Mouse (Mus musculus): ENCODE measurements around the gene Ier3. TPM values are rescaled to one million over a fixed set of nuclear protein-coding genes. Genes with fewer than 3 reads are reported as not detected.

Gene Ier3
- polyA plus RNA-seq (2021), result 149 TPM

- ATAC-seq (peak; percentile 58), DNase-seq (ENCODE audit: low read depth, low spot score) (peak; percentile 79)
- CTCF ChIA-PET, result interaction anchor here (0.8 to 2.4 kb wide), 8 partner anchors 8 to 85 kb away, joined by 3 to 13 read pairs (median 3); no protein-coding TSS in a partner anchor
- in situ Hi-C loops (cut with MboI; ENCODE audit: low pct_unique_long_range_greater_than_20kb), result loop anchor here (10.0 kb wide), 1 partner anchor 237 kb away; no protein-coding TSS in a partner anchor
- POLR2A ChIA-PET, result interaction anchor here (0.6 to 6.8 kb wide), 15 partner anchors 9 to 124 kb away, joined by 3 to 48 read pairs (median 5); partner anchors contain the start of gene Ddr1
- TF ChIP-seq CTCF (IDR thresholded peaks at IDR 0.05), result no peak
- H3K27me3 ChIP-seq, result no peaks in the 10 kb centered on the region
These were observed at the start of gene Ier3 for GRCm38 (mm10) chr17:35821439-35822430. TSS of gene Ier3 (plus strand) at chr17:35821684.

- ATAC-seq (peak; percentile 71), DNase-seq (ENCODE audit: low read depth, low spot score) (peak; percentile 95)
- ChIA-PET CTCF (interaction anchor here (1.3 to 2.9 kb wide), 4 partner anchors 30 to 45 kb away, joined by 3 to 13 read pairs (median 4); partner anchors contain the start of gene Ier3), POLR2A (interaction anchor here (1.2 to 2.2 kb wide), 3 partner anchors 9 to 45 kb away, joined by 3 to 11 read pairs (median 3); partner anchors contain the start of genes Flot1 and Ier3)
- TF ChIP-seq CTCF (IDR thresholded peaks at IDR 0.05), result no peak
- in situ Hi-C loops (cut with MboI; ENCODE audit: low pct_unique_long_range_greater_than_20kb), result loop anchor here (5.0 kb wide), 1 partner anchor 35 kb away; no protein-coding TSS in a partner anchor
- no peaks in the 10 kb centered on the region for H3K27me3 ChIP-seq
These were observed 44.5 kb upstream of the Ier3 start for GRCm38 (mm10) chr17:35776811-35777609.

GRCm38 (mm10) chr17:35778965-35779364 lies 42.5 kb upstream of the Ier3 start:
- TF ChIP-seq CTCF (IDR thresholded peaks at IDR 0.05), result no peak
- no peak for DNase-seq (ENCODE audit: low read depth, low spot score)

DNA sequence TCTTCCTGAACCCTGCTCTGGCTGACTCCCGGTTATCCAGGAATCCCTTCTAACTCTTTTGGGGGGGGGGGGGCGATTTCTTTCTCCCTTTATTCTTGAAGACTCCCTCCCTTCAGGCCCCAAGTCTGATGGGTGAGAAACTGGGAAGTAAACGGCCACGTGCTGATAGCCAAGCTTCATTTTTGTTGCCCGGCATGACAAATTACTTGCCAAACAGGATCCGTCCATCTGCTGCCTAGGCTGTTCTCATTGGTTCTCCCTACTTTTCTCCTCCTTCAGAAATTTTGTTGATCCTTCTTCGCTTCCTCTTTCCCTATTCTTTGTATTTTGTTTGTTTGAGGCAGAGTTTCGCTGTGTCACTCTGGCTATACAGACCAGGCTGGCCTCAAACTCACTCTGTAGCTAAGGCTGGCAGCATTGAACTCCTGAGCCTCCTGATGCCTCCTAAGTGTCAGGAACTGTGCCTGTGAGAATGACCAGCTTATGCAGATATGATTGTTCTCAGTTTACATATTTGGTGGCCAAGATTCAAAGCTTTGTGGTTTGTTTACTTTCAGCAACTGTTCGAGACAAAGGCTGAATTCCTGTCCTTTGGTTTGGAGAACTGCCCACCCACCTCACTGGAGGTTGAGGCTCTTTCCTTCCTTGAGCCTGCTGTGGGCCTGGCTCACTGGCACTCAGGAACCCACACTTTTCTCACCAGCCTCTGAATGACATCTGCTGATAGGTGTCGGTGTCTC lies 41.8 kb upstream of the Ier3 start:
- CTCF ChIA-PET, result interaction anchor here (1.1 to 1.2 kb wide), 2 partner anchors 19 to 27 kb away, joined by 3 to 4 read pairs; no protein-coding TSS in a partner anchor
- POLR2A ChIA-PET, result no interaction called here
- H3K27me3 ChIP-seq, result no peaks in the 10 kb centered on the region
- in situ Hi-C loops (cut with MboI; ENCODE audit: low pct_unique_long_range_greater_than_20kb), result loop anchor here (5.0 kb wide), 1 partner anchor 33 kb away; no protein-coding TSS in a partner anchor
- no peak for TF ChIP-seq CTCF (IDR thresholded peaks at IDR 0.05)
- ATAC-seq (no peak), DNase-seq (ENCODE audit: low read depth, low spot score) (no peak)

More at GRCm38 (mm10) chr17:35778965-35779364, 42.5 kb upstream of the Ier3 start:
- in situ Hi-C loops (cut with MboI; ENCODE audit: low pct_unique_long_range_greater_than_20kb), result loop anchor here (5.0 kb wide), 1 partner anchor 33 kb away; no protein-coding TSS in a partner anchor
- no peak for ATAC-seq
- H3K27me3 ChIP-seq, result no peaks in the 10 kb centered on the region
- ChIA-PET POLR2A (no interaction called here), CTCF (interaction anchor here (1.1 kb wide), 1 partner anchor 19 kb away, joined by 4 read pairs; no protein-coding TSS in a partner anchor)

- no peak for ATAC-seq
- ChIA-PET CTCF (interaction anchor here (1.2 kb wide), 1 partner anchor 26 kb away, joined by 3 read pairs; no protein-coding TSS in a partner anchor), POLR2A (no interaction called here)
- DNase-seq (ENCODE audit: low read depth, low spot score), result no peak
- H3K27me3 ChIP-seq, result no peaks in the 10 kb centered on the region
- no peak for TF ChIP-seq CTCF (IDR thresholded peaks at IDR 0.05)
- in situ Hi-C loops (cut with MboI; ENCODE audit: low pct_unique_long_range_greater_than_20kb), result no loop called here
These were observed 41.1 kb upstream of the Ier3 start for GRCm38 (mm10) chr17:35780362-35780761.

- H3K27me3 ChIP-seq, result no peaks in the 10 kb centered on the region
- peak; percentile 56 for TF ChIP-seq CTCF (IDR thresholded peaks at IDR 0.05)
- in situ Hi-C loops (cut with MboI; ENCODE audit: low pct_unique_long_range_greater_than_20kb), result no loop called here
- CTCF ChIA-PET, result interaction anchor here (1.0 to 2.3 kb wide), 3 partner anchors 19 to 26 kb away, joined by 3 to 8 read pairs (median 4); no protein-coding TSS in a partner anchor
- no peak for ATAC-seq
- POLR2A ChIA-PET, result interaction anchor here (0.7 kb wide), 1 partner anchor 27 kb away, joined by 3 read pairs; no protein-coding TSS in a partner anchor
- DNase-seq (ENCODE audit: low read depth, low spot score), result no peak
These were observed 39.1 kb upstream of the Ier3 start for GRCm38 (mm10) chr17:35782398-35782797.

DNA sequence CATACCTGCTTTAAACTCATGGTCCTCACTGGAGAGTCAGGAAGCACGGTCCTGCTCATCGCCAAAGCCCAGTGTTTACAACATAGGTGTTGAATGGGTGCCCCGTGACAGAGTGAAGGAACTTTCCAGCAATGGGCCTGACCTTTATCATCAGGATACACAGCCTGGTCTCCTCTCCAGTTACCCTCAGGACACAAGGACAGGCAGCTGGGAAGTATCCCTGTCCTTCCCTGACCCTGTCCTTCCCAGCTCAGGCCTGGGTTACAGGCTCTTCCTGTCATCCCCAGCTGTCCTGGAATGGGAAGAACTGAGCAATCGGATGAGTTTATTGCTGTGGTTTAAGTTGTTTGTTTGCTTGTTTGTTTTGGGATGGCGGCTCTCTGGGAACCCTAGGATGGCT lies 38.6 kb upstream of the Ier3 start:
- in situ Hi-C loops (cut with MboI; ENCODE audit: low pct_unique_long_range_greater_than_20kb), result no loop called here
- POLR2A ChIA-PET, result interaction anchor here (1.2 kb wide), 1 partner anchor 29 kb away, joined by 3 read pairs; no protein-coding TSS in a partner anchor

DNA sequence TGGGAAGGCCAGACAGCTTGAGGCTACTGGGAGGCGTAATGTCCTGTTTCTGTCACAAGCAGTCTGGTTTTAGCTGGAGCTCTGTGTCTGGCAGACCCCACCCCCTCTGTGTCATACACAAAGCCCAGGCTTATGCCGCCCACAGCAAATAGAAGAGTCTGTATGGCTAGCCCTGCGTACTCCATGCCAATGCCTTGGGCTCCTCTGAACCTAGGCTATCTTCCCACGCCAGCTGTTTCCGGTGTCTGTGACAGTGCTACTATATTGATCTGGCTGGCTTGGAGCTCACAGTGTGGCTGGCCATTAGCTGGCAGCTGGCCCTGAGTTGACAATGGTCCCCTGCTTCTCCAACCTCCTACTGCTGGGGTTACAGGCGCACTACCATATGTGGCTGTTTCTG lies 37.5 kb upstream of the Ier3 start:
- no peak for TF ChIP-seq CTCF (IDR thresholded peaks at IDR 0.05)
- no peak for ATAC-seq
- in situ Hi-C loops (cut with MboI; ENCODE audit: low pct_unique_long_range_greater_than_20kb), result no loop called here
- ChIA-PET POLR2A (interaction anchor here (1.2 kb wide), 1 partner anchor 28 kb away, joined by 3 read pairs; no protein-coding TSS in a partner anchor), CTCF (interaction anchor here (1.2 to 2.3 kb wide), 2 partner anchors 22 to 45 kb away, joined by 4 to 8 read pairs; no protein-coding TSS in a partner anchor)
- DNase-seq (ENCODE audit: low read depth, low spot score), result no peak
- H3K27me3 ChIP-seq, result no peaks in the 10 kb centered on the region

More for the DNA sequence above, 38.6 kb upstream of the Ier3 start:
- DNase-seq (ENCODE audit: low read depth, low spot score), result no peak
- CTCF ChIA-PET, result interaction anchor here (1.6 to 2.3 kb wide), 2 partner anchors 23 to 25 kb away, joined by 4 to 8 read pairs; no protein-coding TSS in a partner anchor
- no peak for ATAC-seq
- no peaks in the 10 kb centered on the region for H3K27me3 ChIP-seq
- no peak for TF ChIP-seq CTCF (IDR thresholded peaks at IDR 0.05)

GRCm38 (mm10) chr17:35785140-35785539 lies 36.3 kb upstream of the Ier3 start:
- ATAC-seq, result no peak

More at GRCm38 (mm10) chr17:35785140-35785539, 36.3 kb upstream of the Ier3 start:
- no peak for DNase-seq (ENCODE audit: low read depth, low spot score)
- in situ Hi-C loops (cut with MboI; ENCODE audit: low pct_unique_long_range_greater_than_20kb), result no loop called here
- ChIA-PET POLR2A (no interaction called here), CTCF (interaction anchor here (1.2 kb wide), 1 partner anchor 9 kb away, joined by 3 read pairs; no protein-coding TSS in a partner anchor)
- H3K27me3 ChIP-seq, result no peaks in the 10 kb centered on the region
- TF ChIP-seq CTCF (IDR thresholded peaks at IDR 0.05), result no peak

Data from Patski (cell line).